Mouse (Mus musculus): ENCODE results near the gene Sdc3.

- TF ChIP-seq POLR2A (IDR thresholded peaks at IDR 0.05; ENCODE audit: borderline replicate concordance, control insufficient read depth, low read depth, low read length) (no peak), CTCF (IDR thresholded peaks at IDR 0.05; ENCODE audit: control insufficient read depth, insufficient read depth, low read length) (no peak)
Observed at GRCm38 (mm10) chr4:130838585-130838984, 46.2 kb downstream of the Sdc3 start.

Data from bone marrow, adult 2 months (tissue).